25 mouse cellular contexts compared by ENCODE assay signal in the genomic region with DNA sequence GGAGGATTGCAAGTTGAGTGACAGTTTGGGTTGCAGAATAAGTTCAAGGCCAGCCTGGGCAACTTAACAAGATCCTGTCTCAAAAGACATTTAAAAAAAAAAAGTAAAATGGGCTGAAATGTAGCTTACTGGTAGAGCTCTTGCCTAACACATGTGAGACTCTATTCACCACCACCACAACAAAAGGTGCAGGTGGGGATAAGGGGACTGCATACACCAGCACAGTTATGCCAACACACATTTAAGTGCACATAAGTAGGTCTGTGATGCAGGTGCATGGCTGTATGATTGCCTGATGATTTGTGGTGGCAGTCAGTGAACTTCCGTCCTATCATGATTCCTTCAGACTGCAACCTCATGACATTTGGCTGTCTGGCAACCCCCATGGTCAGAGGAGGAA.
DNase-seq lines count a peak whose midpoint lies in the region; ATAC-seq and TF ChIP-seq lines count a peak whose summit lies in the region.
"Had no signal": no experiment of that assay in that cellular context is flagged by ENCODE, and none has a peak within 500 bp of the region (broad histone marks: within the 10 kb centered on the region; RNA-seq: fewer than 3 reads in every experiment).

No protein-coding gene starts in this region.

- H3K9me3 ChIP-seq in heart, postnatal 0 days (replicated peaks; ENCODE audit: control insufficient read depth, low read length) = no peaks in the 10 kb centered on the region
- no peaks in the 10 kb centered on the region for H3K9me3 ChIP-seq in neural tube, embryonic 15.5 days (replicated peaks)
- H3K9me3 ChIP-seq: forebrain, embryonic 10.5 days; forebrain, embryonic 15.5 days had no signal

- no peak for TF ChIP-seq EP300 in heart, postnatal 0 days (IDR thresholded peaks at IDR 0.05; ENCODE audit: low read depth)

- no peaks in the 10 kb centered on the region for H3K36me3 ChIP-seq in heart, postnatal 0 days (replicated peaks; ENCODE audit: control insufficient read depth, insufficient read depth, low read length)
- no peaks in the 10 kb centered on the region for H3K36me3 ChIP-seq in neural tube, embryonic 15.5 days
- H3K36me3 ChIP-seq: forebrain, embryonic 10.5 days; forebrain, embryonic 15.5 days had no signal

- H3K27me3 ChIP-seq in heart, postnatal 0 days (ENCODE audit: control insufficient read depth, insufficient read depth, low read length) = no peaks in the 10 kb centered on the region
- no peaks in the 10 kb centered on the region for H3K27me3 ChIP-seq in neural tube, embryonic 15.5 days (replicated peaks)
- H3K27me3 ChIP-seq: forebrain, embryonic 15.5 days; Patski had no signal

- ATAC-seq in heart, postnatal 0 days (ENCODE audit: insufficient read depth, low read depth) = no peak
- no peak for ATAC-seq in neural tube, embryonic 15.5 days (ENCODE audit: low FRiP score)
- ATAC-seq: forebrain, embryonic 15.5 days; hindbrain, embryonic 16.5 days; Patski had no signal

- peak overlapping the region; percentile 88 for H3K27ac ChIP-seq in gastrocnemius, adult 2 months
- peak overlapping the region; percentile 82; the same call in 1 of the 2 replicates for H3K27ac ChIP-seq in heart, postnatal 0 days (ENCODE audit: low read depth)
- no peak overlapping the region for H3K27ac ChIP-seq in neural tube, embryonic 15.5 days (replicated peaks)
- H3K27ac ChIP-seq: forebrain, embryonic 10.5 days; forebrain, embryonic 15.5 days; liver, embryonic 14.5 days had no signal

- no peak for DNase-seq in gastrocnemius, adult 2 months
- no peak for DNase-seq in gastrocnemius, postnatal 25 days
- DNase-seq in heart, postnatal 0 days (ENCODE audit: low spot score) = no peak
- no peak for DNase-seq in heart, postnatal 25 days (ENCODE audit: low spot score)
- peak; percentile 31 to 63 for DNase-seq in thymus, adult 18-20 months
- DNase-seq in thymus, postnatal 25 days = peak; percentile 59
- DNase-seq in gastrocnemius, postnatal 4 days (ENCODE audit: low spot score in 2 of 2) = no peak
- DNase-seq: adrenal gland, postnatal 25 days; cerebellum, adult 11-12 months; cerebellum, postnatal 14 days; kidney, adult 2 months; layer of hippocampus, postnatal 36 days; left cerebral cortex, postnatal 4 days; liver; lung, adult 2 months; lung, postnatal 10 days; midbrain, embryonic 14.5 days; right cerebral cortex, adult 18-20 months; spleen, adult 18-20 months had no signal

- no peak for TF ChIP-seq CTCF in gastrocnemius, adult 2 months (IDR thresholded peaks at IDR 0.05)
- no peak for TF ChIP-seq CTCF in heart, postnatal 0 days (IDR thresholded peaks at IDR 0.05; ENCODE audit: low read depth)

- H3K4me2 ChIP-seq in heart, postnatal 0 days (ENCODE audit: low read depth, low read length) = no peak overlapping the region
- H3K4me2 ChIP-seq in neural tube, embryonic 15.5 days = no peak overlapping the region
- H3K4me2 ChIP-seq: forebrain, embryonic 15.5 days had no signal

- H3K4me1 ChIP-seq in heart, postnatal 0 days (ENCODE audit: control insufficient read depth, insufficient read depth) = peaks cover 25% of the 10 kb centered on the region
- H3K4me1 ChIP-seq in neural tube, embryonic 15.5 days = peaks cover 11% of the 10 kb centered on the region; the same call in 1 of the 2 replicates

- intact Hi-C loops in gastrocnemius, adult 2 months (cut with DNase I) = loop anchor here (5.0 kb wide), 1 partner anchor 46 kb away; no protein-coding TSS in a partner anchor
- intact Hi-C loops in heart, postnatal 25 days (cut with DNase I) = no loop called here

- no peak overlapping the region for H3K4me3 ChIP-seq in gastrocnemius, adult 2 months
- no peak overlapping the region for H3K4me3 ChIP-seq in heart, postnatal 0 days (ENCODE audit: low read depth, low read length)
- H3K4me3 ChIP-seq in neural tube, embryonic 15.5 days (replicated peaks) = no peak overlapping the region
- H3K4me3 ChIP-seq: forebrain, embryonic 10.5 days; forebrain, embryonic 15.5 days had no signal

- H3K9ac ChIP-seq in heart, postnatal 0 days (replicated peaks; ENCODE audit: low read depth, low read length) = no peak overlapping the region
- no peak overlapping the region for H3K9ac ChIP-seq in neural tube, embryonic 15.5 days (replicated peaks)
- H3K9ac ChIP-seq: forebrain, embryonic 15.5 days; liver, embryonic 14.5 days had no signal

- 85% methylated on average over 1 of the region's 1 CpGs for WGBS in heart, postnatal 0 days
- WGBS in neural tube, embryonic 15.5 days = 97% methylated on average over 1 of the region's 1 CpGs

Comparison
In these comparisons a context has a peak if more than half of its experiments do, and no peak if none do; other contexts are left out.
1. DNase-seq: peak in thymus, adult 18-20 months (2 of 2) and thymus, postnatal 25 days (single experiment); none in gastrocnemius, adult 2 months (single experiment), gastrocnemius, postnatal 25 days (single experiment), heart, postnatal 0 days (single experiment), heart, postnatal 25 days (single experiment) and gastrocnemius, postnatal 4 days (0 of 2).